Mouse (Mus musculus) spleen, postnatal 10 days (tissue): Measurements from ENCODE around the gene Nfkbiz.

Experiments used
- DNase-seq, 2 experiments: peaks; one replicate each; pipeline ENCODE4 v3.0.0; 2021 to 2022; ENCODE audit warnings: low spot score in 2 of 2

The Nfkbiz gene

DNA sequence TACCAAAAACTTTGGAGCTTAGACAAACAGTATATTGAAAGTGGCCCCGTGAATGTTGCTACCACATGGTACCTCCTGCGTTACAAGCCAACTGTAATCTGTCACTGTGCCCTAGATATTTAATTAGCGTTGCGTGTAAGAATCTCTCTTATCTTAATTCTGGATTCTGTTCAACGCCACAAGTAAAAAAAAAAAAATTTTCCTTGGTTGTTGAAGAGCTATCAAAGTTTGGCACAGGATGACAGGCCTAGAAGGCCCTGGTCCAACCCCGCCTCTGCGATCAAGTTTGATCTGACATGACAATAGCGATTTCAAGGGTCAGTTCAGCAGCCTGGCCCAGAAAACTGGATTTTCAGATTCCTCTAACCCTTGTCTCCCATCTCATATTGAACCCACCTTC lies 6.1 kb downstream of the Nfkbiz start:
- no peak for DNase-seq

DNA sequence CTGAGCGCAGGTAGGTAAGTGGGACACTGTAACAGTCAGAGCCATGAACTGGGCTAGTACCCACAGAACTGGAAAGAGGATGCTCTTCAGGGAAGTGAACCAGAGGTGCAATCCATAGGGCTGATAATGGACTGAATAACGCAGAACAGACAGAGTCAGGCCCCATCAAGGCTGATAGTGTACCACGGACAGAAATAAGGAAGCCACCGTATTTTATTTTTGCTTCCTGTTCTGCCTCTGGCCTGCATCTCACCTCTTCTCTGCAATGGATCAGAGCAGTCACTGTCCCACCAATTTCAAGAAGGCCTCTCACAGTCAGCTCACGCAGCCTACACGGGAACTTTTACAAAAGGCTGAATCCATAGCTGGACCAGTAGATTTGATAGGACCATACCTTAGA lies 6.7 kb downstream of the Nfkbiz start:
- no peak for DNase-seq

DNA sequence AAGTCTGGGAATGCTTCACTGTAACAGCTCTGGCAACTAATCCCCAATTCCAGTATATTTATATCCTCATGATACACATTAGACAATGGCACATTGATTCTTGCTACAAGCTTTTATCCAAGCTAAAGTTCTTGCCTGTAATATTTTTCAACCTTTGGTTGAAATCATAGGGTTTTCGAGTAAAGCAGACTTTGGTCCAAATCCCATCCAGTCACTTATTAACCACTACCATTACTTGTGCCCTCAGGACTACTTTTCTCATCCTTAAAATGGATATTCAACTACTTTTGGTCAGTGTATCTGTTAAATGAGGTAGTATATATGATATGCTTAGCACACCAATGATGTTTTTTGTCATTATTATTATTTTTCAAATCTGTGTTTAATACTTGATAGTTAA lies 7.2 kb downstream of the Nfkbiz start:
- no peak for DNase-seq

DNA sequence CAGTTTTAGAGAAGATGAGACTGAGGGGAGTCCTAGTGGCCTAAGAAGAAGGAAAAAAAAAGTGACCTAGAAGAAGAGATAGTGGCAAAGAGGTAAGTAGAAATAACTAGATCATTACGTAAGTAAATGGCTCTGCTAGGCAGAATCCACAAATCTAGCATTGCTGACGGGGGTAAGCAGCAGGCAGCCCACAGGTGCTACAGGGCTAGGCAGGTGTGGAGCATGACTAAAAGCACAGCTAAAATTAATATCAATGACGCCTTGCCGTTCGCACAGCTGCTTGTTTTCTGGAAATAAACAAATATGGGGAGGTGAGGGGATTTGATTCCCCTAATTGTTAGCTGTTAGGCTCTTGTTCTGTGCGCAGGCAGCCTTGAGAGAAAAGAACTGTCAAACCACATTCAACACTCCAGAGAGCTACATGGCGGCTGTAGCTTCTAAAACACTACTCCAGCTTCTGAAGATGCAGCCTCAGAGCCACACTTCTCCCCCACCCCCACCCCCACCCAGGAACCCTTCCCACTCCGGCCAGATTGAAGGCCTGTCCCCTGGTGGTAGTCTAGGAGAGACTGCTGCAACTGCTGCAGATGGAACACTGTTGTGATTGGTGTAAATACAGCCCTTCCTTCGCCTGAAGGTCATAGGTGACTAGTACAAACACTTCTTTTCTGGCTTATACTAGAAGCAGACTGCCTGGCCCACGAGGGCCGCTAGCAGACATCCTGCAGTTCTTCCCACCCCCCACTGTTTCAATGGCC lies 15.1 kb downstream of the Nfkbiz start:
- DNase-seq, result no peak

DNA sequence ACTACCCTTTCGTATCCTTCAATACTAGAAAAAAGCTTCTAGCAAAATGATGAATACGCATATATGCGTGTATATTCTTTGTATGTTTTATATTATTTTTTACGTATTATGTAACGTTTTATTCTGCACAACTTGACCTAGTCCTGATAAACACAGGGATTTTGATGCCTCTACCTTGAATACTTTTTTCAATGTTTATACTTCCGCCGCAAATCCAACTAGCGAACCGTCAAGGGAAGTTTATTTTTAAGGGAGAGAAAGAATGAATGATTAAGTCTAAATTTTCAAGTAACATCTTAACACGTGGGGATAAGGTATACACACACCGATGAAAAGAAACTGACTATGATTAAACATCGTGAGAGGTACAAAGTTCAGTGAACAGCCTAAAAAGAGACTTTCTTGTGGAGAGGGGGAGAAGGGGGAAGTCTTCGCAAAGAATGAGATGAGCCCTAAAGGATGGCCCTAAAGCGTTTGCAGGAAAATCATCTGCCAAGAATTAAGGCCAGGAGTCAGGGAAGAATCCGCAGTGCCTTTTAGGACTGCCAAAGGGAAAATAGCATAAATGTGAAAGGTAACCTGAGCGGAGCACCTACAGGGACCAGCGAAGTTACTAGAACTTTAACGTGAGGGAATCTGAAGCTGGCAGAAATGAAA lies 15.8 kb downstream of the Nfkbiz start:
- DNase-seq, result no peak

DNA sequence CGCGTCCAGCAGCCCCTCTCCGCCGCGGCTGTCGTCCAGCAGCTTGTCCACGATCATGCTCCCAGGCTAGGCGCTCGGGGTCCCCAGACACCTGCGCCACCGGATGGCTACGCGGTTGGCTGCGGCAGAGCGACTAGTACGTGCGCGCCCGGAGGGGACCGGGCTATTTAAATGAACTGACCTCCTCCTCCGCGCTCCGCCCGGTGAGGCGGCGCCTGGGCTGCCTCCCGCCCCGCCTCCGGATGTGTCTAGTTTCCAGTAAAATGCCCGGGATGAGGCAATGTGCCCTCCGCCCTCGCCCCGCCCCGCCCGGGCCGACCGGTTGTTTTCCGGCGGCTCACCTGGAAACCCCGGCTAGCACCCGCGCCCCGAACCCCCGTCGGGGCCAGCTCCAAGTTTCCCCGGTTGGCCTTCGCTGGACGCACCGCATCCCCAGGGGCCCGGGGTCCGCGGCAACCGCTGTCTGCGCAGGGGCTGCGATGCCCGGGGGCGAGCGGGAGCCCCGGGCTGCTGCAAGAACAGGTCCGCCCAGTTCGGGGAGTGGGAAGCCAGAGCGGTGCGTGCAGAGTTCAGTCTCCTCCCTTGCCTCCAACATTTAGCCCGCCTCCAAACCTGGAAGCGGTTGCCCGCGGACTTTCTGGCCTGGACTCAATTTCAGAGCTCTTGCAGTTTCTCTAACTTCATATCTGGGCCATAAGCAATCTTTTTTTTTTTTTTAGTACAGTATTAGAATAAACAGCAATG lies 16.5 kb downstream of the Nfkbiz start:
- peak; percentile 71 to 84 for DNase-seq

DNA sequence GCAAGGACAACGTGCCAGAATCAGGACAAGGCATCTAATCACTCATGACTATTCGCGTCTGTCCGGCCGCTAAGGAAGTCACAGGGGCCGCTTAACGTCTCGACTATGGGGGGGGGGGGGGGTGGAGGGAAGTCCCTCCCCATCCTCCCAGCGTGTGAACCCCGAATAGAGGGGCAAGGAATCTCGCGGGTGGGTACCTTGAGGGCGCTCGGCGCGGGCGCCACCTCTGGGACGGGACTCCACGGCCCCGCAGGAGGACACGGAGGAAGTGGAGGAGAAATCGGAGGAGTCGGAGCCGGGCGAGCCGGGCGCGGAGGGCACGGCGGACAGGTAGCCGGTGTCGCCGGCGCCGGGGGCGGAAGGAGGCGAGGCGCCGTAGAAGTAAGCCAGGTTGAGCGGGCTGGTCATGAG lies 17.1 kb downstream of the Nfkbiz start:
- no peak for DNase-seq

DNA sequence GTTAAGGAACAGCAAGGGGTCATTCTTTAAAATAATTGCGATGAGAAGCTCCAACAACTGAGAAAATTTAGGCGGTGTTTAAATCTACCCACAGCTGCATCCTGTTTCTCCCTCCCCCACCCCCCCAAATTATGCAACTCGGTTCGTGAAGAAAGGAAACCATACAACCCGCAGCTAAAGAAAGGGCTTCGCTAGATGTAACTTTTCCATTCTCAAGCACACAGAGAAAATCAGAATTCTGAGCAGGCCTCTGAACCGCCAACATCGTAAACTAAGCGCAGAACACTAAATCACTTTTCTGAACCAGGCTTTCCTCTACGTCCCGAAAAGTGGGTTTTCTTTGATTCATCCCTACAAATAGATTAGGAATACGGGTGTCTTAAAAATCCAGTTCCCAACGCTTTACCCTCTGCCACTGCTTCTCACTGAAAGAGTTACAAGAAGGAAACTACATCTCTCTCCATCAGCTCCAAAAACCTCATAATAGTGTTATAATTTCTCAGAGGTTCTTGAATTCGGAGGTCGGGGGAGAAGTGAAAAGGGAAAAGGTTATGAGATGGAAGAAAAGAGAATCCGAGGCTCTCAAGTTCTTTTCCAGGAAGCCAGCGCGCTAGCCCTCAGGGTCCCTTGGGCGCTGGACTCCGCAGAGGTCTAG lies 17.7 kb downstream of the Nfkbiz start:
- DNase-seq, result no peak

DNA sequence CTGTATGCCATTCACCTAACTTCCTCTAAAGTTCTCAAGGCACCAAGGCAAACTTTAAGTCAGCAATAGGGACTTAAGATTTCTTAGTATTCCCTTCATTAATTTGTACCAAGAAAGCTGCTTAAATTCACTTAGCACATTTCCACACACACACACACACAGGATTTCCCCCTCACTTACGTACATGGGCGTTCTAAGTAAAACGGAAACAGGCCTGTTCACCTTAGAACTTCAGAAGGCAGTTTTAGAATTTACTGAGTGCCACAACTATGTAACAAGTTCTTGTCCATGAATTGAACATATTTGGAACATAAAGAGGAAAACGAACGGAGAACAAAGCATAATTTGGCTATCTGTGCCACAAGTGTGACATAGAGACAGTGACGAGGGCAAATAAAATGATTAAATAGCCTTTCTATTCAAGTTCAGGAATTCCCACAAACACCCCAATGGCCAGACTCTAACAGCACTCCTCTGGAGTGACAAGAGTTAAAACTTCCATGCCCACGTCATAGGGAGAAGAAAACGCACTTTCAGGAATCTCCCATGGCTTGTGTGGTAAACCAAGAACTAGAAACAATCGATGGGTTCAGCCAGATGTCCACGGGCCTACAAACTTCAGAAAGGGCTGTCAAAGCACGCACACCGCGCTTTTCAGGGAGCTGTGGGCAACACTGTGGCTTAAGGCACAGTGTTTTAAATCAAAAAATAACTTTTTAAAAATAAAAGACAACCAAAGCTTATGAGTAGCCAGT lies 18.4 kb downstream of the Nfkbiz start:
- no peak for DNase-seq

DNA sequence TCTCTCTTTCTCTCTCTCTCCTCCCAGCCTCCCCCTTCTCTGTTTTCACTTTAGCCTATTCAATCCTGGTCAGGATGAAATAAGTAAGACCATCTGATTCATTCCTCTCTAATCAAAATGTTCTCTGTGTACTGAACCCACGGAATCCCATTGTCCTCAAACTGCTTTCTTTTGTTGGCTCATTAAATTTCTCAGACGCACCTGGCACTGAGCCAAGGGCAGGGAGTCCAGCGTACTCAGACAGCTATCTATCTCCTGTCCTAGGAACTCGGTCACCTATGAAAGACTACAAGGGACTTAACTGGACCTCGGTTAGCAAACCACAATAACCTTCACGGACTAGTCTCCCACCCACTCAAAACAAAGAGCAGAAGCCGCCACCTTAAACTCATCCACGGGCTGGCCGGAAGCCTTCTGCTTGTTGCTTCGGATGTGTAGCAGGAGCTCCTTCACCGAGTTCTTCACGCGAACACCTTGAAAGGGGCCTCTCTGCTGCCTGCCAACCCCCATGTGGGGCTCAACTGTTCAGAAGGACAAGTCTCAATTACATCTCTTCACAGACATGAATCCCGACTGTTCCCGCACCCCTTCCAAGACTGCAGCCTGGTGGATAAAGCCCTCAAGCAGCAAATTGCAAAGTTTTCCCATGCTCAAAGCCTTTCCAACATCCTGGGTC lies 19.4 kb downstream of the Nfkbiz start:
- no peak for DNase-seq

DNA sequence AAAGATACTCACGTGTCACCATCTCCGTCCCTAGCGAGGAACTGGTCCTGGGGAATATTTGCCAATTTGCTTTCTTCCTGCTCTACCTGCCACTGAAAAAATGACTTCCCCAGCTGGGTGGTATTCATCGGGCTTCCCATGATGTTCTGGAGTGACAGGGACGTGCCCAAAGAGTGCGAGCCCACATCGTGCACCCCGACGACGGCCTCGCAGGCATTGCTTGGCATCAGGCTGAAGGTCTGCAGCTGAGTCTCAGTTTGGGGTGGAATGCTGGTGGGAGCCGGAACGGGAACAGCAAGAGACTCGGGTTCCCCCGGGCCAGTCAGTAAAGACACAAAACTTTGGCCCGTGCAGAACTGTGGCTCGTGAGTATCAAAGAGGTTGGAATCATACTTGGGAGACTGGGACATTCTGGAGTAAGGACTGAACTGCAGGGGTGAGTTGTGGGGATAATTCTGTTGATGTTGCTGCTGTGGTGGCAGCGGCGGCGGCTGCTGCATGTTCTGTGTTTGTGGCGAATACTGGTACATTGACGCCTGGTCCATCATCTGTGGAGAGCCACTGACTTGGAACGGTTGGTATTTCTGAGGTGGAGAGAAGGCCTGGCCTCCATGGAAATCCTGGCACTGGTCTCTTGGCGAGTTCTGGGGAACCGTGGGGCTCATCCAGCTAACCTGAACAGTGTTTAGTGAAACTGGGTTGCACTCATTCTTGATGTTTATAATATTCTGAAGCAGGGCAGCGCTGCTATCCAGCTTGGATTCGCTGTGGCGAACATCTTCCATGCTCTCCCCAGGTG lies 20.8 kb downstream of the Nfkbiz start:
- no peak for DNase-seq

DNA sequence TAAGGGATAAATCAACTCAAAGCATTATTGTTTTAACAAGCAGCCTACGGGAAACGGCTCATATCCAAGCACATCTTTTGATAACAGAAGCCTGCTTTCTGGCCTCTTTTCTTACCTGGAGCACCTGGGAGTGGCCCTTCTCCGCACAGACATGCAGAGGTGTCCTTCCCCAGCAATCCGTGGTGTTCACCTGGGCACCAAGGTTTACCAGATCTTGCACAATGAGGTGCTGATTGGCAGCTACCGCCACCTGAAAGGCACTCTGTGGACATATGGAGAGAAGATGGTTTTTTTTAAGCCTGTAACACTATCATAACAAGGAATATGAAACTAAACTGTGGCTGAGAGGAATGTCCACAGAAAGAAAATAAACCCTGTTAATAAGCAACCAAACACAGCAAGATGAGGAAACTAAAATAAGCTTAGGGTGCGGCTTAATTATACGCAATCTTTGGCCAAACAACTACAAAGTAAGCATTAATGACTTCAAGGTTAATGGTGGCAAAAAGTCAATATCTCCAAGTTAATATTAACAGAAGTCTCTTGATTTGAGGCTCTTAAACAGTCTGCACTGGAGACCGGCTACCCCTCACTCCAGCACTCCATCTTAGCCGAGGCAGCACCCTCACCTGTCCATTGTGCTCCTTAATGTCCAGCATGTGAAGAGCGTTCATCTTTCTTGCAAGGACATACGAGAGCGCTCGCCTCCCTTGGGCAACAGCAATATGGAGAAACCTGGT lies 22.3 kb downstream of the Nfkbiz start:
- DNase-seq, result no peak

DNA sequence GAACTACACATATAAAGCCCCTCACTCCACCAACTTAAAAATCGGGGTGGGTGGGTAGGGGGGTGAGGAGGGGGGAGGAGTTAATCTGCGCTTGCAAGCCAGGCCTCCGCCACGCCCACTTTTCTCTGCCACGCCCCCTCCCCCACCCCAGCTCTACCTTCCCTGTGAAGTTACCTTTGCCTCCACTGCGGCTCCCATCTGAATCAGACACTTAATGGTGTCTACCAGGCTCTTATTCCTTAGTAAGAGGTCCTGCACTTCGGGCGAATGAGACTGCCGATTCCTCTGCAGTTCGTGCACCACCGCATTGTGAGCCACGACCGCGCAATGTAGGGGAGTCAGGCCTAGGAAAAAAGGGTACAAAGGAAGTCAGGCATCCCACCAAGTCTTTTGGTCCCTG lies 23.2 kb downstream of the Nfkbiz start:
- DNase-seq, result no peak

DNA sequence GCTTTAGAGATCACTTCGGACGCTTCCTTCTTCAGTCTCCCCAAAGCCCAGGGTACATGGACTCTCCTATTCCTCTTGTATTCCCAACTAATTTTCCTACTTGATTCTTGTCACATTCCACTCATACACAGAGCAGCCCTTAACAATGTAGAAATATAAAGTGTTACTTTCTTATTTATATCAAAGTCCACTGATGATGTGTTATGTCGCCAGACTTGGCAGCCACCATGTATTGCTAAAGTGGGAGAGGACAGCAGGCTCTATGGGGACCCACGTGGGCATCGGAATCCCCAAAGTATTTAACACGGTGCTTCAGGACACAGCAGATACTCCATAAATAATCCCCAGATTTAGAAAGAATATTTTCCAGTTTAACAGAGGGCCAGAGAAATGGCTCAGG lies 24.0 kb downstream of the Nfkbiz start:
- DNase-seq, result no peak

DNA sequence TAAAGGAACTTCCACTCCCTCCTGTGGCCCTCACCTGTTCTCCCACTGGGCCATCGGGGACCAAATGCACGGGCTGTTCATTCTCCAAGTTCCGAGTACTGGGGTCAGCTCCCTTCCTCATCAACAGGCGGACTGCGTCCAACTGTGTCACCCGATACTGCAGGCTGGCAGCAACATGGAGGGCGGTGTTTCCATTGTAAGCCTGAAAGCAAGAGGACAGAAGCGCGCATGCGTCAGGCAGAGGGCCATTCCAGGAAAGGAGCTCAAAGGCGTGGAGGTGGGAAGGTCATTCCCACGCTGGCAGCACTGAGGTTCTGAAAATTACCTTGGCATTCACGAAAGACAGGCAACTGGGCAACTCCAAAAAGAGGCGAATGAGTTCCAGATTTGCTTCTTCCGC lies 24.8 kb downstream of the Nfkbiz start:
- DNase-seq, result no peak

DNA sequence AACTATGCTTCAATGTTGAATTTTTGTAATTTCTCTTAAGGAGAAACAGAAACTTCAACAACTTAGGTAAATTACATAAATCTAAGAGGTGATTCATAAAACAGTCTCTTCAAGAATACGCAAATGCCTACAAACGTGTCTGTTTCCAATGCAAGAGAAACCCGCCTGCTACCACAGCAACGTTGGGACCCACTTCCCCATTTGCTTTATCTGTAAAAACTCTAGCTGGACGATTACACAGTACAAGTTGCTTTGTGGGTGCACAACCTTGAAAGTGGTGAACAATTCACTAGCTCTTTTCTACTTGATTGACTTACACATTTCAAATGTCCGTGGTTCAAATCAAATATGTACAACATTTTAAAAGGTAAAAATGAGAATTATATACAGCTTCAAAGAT lies 26.9 kb downstream of the Nfkbiz start:
- DNase-seq, result no peak

DNA sequence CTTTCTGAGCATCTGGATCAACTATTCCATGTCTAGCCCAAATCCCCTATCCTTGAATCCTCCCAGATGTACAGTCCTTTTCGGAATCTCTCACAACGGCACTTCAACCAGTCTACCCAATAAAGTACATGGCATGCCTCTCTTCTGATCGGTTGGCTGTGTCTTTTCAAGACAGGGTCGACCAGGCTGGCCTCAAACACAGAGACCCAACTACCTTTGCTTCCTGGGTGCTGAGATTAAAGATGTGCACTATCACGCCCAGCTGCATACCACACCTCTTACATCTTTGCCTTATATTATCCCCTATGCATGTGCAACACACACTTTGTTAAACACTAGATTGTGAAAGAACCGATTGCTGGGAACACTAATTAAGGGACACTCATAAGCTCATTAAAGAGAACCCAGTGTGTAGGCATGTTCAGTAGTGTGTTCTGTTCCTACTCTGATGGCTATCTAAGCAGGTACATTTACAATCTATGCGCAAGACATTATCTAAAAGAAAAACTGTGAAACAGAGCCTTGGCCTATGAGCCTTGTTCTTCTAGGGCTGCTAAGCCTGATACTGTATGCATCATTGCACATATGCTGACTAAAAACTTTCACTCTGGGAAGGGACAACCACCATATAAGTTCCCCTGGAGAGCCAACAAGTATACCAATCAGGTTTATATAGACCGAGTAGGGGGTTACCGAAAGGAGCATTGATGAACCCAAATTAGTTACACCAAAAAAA lies 28.8 kb downstream of the Nfkbiz start:
- no peak for DNase-seq

DNA sequence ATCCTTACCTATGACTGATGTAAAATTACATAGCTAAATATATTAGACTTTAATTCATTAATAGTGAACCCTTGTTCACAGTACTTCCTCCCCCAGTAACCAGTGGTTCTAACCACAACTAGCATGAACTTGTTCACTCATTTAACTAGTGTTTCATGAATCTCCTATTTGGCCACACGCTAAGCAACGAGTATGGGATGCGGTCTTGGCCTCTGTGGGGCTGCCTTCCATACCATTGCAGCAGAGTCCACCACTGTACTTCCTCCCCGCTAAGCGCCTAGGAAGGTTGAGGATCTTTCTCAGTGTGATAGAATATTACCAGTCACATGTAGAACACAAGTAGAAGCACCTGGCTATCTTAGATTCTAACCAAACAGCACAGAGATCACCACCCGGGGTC lies 29.4 kb downstream of the Nfkbiz start:
- DNase-seq, result no peak

DNA sequence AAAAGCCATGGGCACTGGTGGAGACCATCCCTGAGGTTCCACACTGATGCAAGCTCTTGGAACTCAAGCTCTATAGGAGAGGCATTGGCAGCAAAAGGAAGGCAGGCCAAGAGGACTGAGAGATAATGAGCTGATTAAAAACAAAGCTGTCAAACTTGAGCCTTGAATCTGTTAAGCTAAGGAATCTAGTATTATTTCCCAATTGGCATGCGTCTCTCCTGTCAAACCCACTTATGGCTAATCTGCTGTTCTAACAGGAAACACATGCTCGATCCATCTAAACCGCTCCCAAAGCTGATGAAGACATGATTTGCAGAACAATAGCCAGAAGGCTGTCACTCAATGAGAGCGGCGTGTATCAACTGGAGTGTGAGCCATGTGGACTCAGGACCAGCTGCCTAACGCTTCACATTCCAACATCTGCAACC lies 31.2 kb downstream of the Nfkbiz start:
- DNase-seq, result no peak
